Mouse (Mus musculus): ENCODE data around the gene Tmem94. TPM values are rescaled to one million over a fixed set of nuclear protein-coding genes. Genes with fewer than 3 reads are reported as not detected.

Tmem94 gene
- total and polyA plus RNA-seq, 3 experiments = 23.2 to 64.4 (median 38.9) TPM

GRCm38 (mm10) chr11:115831518-115831917, 66.3 kb downstream of the Tmem94 start:
- Histone ChIP-seq H3K4me1 (ENCODE audit: control insufficient read depth in 1 of 2, insufficient read depth in 2 of 2, low read length in 2 of 2) (peaks cover 11 to 29% of the 10 kb centered on the region in 2 experiments), H3K9ac (ENCODE audit: control insufficient read depth, low read depth, low read length, poor library complexity, severe bottlenecking) (no peak overlapping the region), H3K27ac (ENCODE audit: control insufficient read depth, low read depth, low read length) (no peak overlapping the region), H3K4me3 (ENCODE audit: control insufficient read depth in 1 of 2, insufficient read depth in 1 of 2, low read depth in 2 of 2, low read length in 2 of 2) (no peak overlapping the region), H3K27me3 (ENCODE audit: control insufficient read depth in 1 of 2, insufficient read depth in 2 of 2, low read length in 2 of 2) (no peaks in the 10 kb centered on the region), H3K9me3 (replicated peaks; ENCODE audit: insufficient read depth, low read length) (no peaks in the 10 kb centered on the region), H3K79me2 (ENCODE audit: control insufficient read depth, insufficient read depth, low read length, poor library complexity) (no peaks in the 10 kb centered on the region), H3K36me3 (ENCODE audit: control insufficient read depth in 1 of 2, insufficient read depth in 2 of 2, low read length in 2 of 2) (peaks cover 0 to 16% of the 10 kb centered on the region in 2 experiments; a peak in 2 of 4 replicates)
- DNase-seq (ENCODE audit: low read depth, low spot score) = peak; percentile 58
- peak; percentile 52 for TF ChIP-seq SIN3A (IDR thresholded peaks at IDR 0.05; ENCODE audit: low read length)
- TF ChIP-seq EP300 (IDR thresholded peaks at IDR 0.05; ENCODE audit: low read depth in 1 of 2, low read length in 2 of 2) = peak; percentile 77 to 85
- peak; percentile 97 for TF ChIP-seq TCF12 (IDR thresholded peaks at IDR 0.05; ENCODE audit: low read depth, low read length)
- TF ChIP-seq TAL1 (IDR thresholded peaks at IDR 0.05; ENCODE audit: low read length) = peak; percentile 70
- no peak for TF ChIP-seq ZMIZ1 (IDR thresholded peaks at IDR 0.05; ENCODE audit: low read depth, low read length)
- peak; percentile 67 for TF ChIP-seq ETS1 (IDR thresholded peaks at IDR 0.05; ENCODE audit: low read depth, low read length)
- no peak for TF ChIP-seq E2F4 (IDR thresholded peaks at IDR 0.05; ENCODE audit: borderline replicate concordance, low read depth, low read length)
- TF ChIP-seq CHD2 (IDR thresholded peaks at IDR 0.05; ENCODE audit: low read length) = peak; percentile 51; the same call in 1 of the 2 replicates
- peak; percentile 57; the same call in 1 of the 2 replicates for TF ChIP-seq RCOR1 (IDR thresholded peaks at IDR 0.05; ENCODE audit: low read depth, low read length)
- TF ChIP-seq GATA1 (IDR thresholded peaks at IDR 0.05; ENCODE audit: low read depth, low read length) = peak; percentile 62

- Histone ChIP-seq H3K79me2 (ENCODE audit: control insufficient read depth, insufficient read depth, low read length, poor library complexity) (no peaks in the 10 kb centered on the region), H3K36me3 (ENCODE audit: control insufficient read depth in 1 of 2, insufficient read depth in 2 of 2, low read length in 2 of 2) (peaks cover 0 to 18% of the 10 kb centered on the region in 2 experiments; a peak in 2 of 4 replicates), H3K27me3 (ENCODE audit: control insufficient read depth in 1 of 2, insufficient read depth in 2 of 2, low read length in 2 of 2) (no peaks in the 10 kb centered on the region), H3K9me3 (replicated peaks; ENCODE audit: insufficient read depth, low read length) (no peaks in the 10 kb centered on the region), H3K4me1 (ENCODE audit: control insufficient read depth in 1 of 2, insufficient read depth in 2 of 2, low read length in 2 of 2) (peaks cover 12 to 34% of the 10 kb centered on the region in 2 experiments), H3K9ac (ENCODE audit: control insufficient read depth, low read depth, low read length, poor library complexity, severe bottlenecking) (no peak overlapping the region), H3K4me3 (ENCODE audit: control insufficient read depth in 1 of 2, insufficient read depth in 1 of 2, low read depth in 2 of 2, low read length in 2 of 2) (no peak overlapping the region), H3K27ac (ENCODE audit: control insufficient read depth, low read depth, low read length) (no peak overlapping the region)
- TF ChIP-seq CHD2 (IDR thresholded peaks at IDR 0.05; ENCODE audit: low read length) = no peak
- no peak for TF ChIP-seq NRF1 (IDR thresholded peaks at IDR 0.05; ENCODE audit: insufficient read depth, low read depth, low read length, poor library complexity, severe bottlenecking)
- TF ChIP-seq USF1 (IDR thresholded peaks at IDR 0.05; ENCODE audit: low read depth, low read length) = no peak
- no peak for DNase-seq (ENCODE audit: low read depth, low spot score)
Observed at GRCm38 (mm10) chr11:115832064-115832463, 66.8 kb downstream of the Tmem94 start.

DNA sequence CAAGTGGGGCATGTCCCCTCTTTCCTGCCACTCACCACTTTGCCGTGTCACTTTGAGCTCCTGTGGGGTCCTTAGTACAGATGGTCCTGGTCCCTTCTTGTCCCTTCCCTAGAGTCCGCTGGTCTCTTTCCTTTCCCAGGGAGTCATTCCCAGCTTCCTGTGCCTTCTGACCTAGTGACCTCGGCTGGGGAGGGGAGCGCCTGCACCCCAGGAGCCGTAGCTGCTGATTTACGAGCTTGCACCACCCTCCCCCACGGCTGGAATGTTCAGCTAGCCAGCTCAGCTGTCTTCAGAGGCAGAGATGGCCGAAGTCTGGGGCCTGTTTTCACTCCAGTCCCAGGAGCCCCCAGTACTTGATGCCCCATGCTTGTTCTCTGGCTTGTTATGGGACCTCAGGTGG, 67.3 kb downstream of the Tmem94 start:
- Histone ChIP-seq H3K4me1 (ENCODE audit: control insufficient read depth in 1 of 2, insufficient read depth in 2 of 2, low read length in 2 of 2) (peaks cover 16 to 35% of the 10 kb centered on the region in 2 experiments), H3K9me3 (replicated peaks; ENCODE audit: insufficient read depth, low read length) (no peaks in the 10 kb centered on the region), H3K27ac (ENCODE audit: control insufficient read depth, low read depth, low read length) (no peak overlapping the region), H3K27me3 (ENCODE audit: control insufficient read depth in 1 of 2, insufficient read depth in 2 of 2, low read length in 2 of 2) (no peaks in the 10 kb centered on the region), H3K36me3 (ENCODE audit: control insufficient read depth in 1 of 2, insufficient read depth in 2 of 2, low read length in 2 of 2) (peaks cover 0 to 21% of the 10 kb centered on the region in 2 experiments; a peak in 2 of 4 replicates), H3K9ac (ENCODE audit: control insufficient read depth, low read depth, low read length, poor library complexity, severe bottlenecking) (no peak overlapping the region), H3K4me3 (ENCODE audit: control insufficient read depth in 1 of 2, insufficient read depth in 1 of 2, low read depth in 2 of 2, low read length in 2 of 2) (no peak overlapping the region), H3K79me2 (ENCODE audit: control insufficient read depth, insufficient read depth, low read length, poor library complexity) (no peaks in the 10 kb centered on the region)
- TF ChIP-seq ZNF384 (IDR thresholded peaks at IDR 0.05; ENCODE audit: low read depth, low read length) (no peak), NELFE (IDR thresholded peaks at IDR 0.05; ENCODE audit: low read depth, low read length) (no peak), UBTF (IDR thresholded peaks at IDR 0.05; ENCODE audit: borderline replicate concordance, insufficient read depth, low read depth, low read length) (no peak), CHD1 (IDR thresholded peaks at IDR 0.05; ENCODE audit: low read depth, low read length) (no peak), MEF2A (IDR thresholded peaks at IDR 0.05; ENCODE audit: extremely low read depth, insufficient replicate concordance, low read depth, low read length, poor library complexity, severe bottlenecking) (no peak), USF2 (IDR thresholded peaks at IDR 0.05; ENCODE audit: borderline replicate concordance in 1 of 2, insufficient read depth in 1 of 2, low read depth in 1 of 2, low read length in 2 of 2) (no peak), MAX (IDR thresholded peaks at IDR 0.05; ENCODE audit: low read length) (no peak), POLR2A (IDR thresholded peaks at IDR 0.05; ENCODE audit: control insufficient read depth in 1 of 2, insufficient read depth in 1 of 2, low read depth in 1 of 2, low read length in 2 of 2, poor library complexity in 1 of 2) (no peak), E2F4 (IDR thresholded peaks at IDR 0.05; ENCODE audit: borderline replicate concordance, low read depth, low read length) (no peak), ELF1 (IDR thresholded peaks at IDR 0.05; ENCODE audit: low read depth, low read length) (no peak), HCFC1 (IDR thresholded peaks at IDR 0.05; ENCODE audit: low read depth, low read length) (no peak)
- DNase-seq (ENCODE audit: low read depth, low spot score) = no peak
